Mouse (Mus musculus) kidney, adult 9 months (tissue): ENCODE results near the gene Slc22a16.
"Not testable (repeated sequence)": the region's sequence is repeated elsewhere in the genome, so short reads cannot be mapped to it uniquely, and the experiment has no call there.

Experiments
- DNase-seq: peaks from one replicate; pipeline ENCODE4 v3.0.0; 2022

Slc22a16 gene

GRCm38 (mm10) chr10:40570036-40570435 is at the start of gene Slc22a16:
Gene Slc22a16, plus strand, starts transcription at chr10:40570336.
- no peak for DNase-seq

- DNase-seq: no peak
Observed at GRCm38 (mm10) chr10:40521579-40521978, 48.6 kb upstream of the Slc22a16 start.

DNA sequence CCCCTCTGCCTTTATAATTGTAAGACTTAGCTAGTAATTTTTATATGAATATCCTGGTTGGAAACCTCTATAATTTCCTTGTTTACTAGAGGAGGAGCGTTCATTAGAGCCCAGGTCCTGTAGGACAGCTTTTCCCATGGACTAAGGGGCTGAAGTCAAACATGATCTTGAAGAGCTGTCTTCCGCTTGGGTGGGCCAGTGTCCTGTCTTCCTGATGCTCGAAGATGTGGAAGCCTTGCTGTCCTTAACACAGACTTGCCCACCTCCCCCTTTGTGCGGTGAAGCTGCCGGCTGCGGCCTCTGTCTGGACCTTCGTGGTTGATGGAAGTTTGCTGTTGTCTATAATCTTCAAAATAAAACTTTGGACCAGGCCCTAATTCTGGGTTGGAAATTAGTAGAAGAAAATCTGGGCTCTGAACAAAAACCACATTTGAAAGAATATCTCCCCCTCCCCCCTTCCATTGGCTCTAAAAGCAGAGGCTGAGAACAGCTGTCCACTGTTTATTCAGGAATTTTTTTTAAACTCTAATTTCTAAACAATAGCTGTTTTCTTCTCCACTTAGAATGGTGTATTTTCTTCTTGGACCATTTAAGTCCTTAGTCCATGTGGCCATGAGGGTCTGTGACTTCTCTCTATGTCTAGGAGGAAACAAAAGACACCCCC is 46.7 kb upstream of the Slc22a16 start:
- no peak for DNase-seq

DNA sequence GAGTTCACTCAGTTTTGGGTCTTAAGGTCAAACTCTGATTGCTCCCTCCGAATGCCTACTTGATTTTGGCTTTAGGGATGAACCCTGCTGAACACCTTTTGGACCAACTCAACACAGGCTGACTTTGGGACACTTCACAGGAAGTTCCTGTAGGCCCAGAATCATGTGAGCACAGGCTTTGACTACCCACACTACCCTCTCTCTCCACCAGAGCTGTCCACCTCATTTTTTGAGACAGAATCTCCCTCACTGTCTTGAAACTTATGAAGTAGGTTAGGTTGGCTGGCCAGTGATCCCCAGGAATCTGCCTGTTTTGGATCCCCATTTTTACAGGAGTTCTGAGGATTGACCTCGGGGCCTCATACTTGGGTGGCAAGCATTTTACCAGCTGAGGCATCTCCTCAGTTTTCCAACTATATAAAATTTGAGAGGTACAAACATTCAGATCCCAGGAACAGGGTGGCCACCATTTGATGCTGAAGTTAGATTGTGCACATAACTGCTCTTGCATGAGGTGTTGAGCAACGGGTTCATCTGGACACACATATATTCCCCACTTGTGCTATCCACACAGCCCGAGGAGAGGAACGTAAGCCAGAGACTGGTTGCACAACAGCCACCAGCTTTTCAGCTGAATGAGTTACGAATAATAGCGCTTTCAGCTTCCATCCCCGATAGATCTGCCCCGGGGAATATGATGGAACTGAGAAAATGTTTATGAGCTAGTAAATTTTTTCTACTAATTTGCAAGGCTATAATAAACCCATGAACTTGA is 45.9 kb upstream of the Slc22a16 start:
- no peak for DNase-seq

DNA sequence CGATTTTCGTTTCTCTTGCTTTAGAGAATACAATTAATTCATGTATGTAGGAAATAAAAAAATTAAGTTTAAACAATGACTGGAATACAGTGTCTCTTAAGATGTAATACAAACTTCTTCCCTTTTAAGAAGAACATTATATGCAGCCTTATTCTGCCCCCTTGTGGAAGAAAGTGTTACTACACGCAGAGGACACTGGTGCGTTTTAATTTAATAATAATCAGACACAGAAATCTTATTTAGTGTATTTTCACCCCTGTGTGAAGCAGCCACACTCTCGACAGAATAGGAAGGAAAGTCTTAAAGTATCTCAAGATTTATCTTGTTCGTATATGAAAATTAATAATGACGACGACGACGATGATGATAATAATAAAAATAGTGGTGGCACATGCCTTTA is 45.1 kb upstream of the Slc22a16 start:
- DNase-seq: peak; percentile 84

- DNase-seq: no peak
Observed at GRCm38 (mm10) chr10:40525616-40526155, 44.5 kb upstream of the Slc22a16 start.

GRCm38 (mm10) chr10:40526301-40526761 is 43.8 kb upstream of the Slc22a16 start:
- DNase-seq: no peak

DNA sequence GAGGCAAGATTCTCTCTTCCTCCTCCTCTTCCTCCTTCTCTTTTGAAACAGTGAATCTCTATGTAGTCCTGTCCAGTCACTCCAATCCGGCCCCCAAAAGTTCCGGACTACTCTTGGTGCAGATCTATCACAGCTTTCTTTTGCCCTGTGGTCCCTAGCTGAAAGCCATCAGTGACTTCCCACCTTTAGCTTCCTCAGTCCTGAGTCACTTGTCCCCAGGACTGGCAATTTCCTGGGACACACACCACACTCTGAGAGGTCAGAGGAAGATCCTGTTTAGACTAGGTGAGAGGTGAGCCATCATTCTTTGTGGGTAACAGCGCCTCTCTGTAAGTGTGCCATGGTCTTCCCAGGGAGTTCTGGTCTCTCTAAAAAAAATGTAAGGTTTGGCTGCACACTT is 43.1 kb upstream of the Slc22a16 start:
- no peak for DNase-seq

GRCm38 (mm10) chr10:40527573-40527972 is 42.6 kb upstream of the Slc22a16 start:
- DNase-seq: no peak

DNA sequence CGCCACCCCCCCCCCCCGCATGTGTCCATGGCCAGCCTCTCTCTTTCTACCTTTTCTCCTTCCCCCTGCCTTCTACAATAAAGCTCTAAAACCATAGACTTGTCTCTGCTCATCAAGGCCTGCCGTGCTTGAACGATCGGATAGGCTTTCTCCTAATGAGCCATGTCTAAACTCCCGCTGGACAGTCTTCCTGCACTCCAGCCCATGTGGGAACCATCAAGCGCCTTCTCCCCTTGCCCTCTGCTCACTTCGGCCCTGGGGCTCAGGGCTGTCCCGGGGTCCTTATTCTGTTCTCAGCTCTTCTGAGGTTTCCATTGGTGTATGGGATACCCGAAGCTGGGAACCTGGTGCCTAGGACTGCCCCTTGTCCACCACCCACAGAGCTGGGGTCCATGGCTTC is 41.5 kb upstream of the Slc22a16 start:
- no peak for DNase-seq

- peak; percentile 79 for DNase-seq
Observed at GRCm38 (mm10) chr10:40529617-40530016, 40.5 kb upstream of the Slc22a16 start.

- no peak for DNase-seq
Observed at GRCm38 (mm10) chr10:40530661-40531060, 39.5 kb upstream of the Slc22a16 start.

- peak; percentile 70 for DNase-seq
Observed at GRCm38 (mm10) chr10:40532586-40532985, 37.5 kb upstream of the Slc22a16 start.

GRCm38 (mm10) chr10:40541351-40541750 is 28.8 kb upstream of the Slc22a16 start:
- DNase-seq: no peak

- DNase-seq: no peak
Observed at GRCm38 (mm10) chr10:40549317-40549716, 20.8 kb upstream of the Slc22a16 start.

- no peak for DNase-seq
Observed at GRCm38 (mm10) chr10:40551801-40552200, 18.3 kb upstream of the Slc22a16 start.

DNA sequence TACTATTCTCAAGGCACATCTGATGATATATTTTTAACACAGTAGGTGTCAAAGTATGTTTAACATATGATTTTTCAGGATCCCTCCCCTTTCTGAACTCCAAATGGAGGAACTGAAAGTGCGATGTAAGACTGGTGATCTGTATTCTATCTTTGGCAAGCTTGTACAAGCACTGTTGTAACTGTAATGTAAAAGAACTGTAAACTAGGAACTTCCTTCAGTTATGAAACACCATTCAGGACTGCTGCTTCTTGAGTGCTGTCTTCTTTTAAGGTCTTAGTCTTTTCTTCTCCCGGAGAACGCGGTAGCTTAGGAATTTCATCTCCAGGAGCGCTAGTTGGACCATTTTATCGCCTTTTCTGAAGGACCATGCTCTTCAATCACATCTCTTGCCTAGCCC is 4.4 kb upstream of the Slc22a16 start:
- DNase-seq: not testable (repeated sequence)

GRCm38 (mm10) chr10:40575912-40576634 is 5.9 kb downstream of the Slc22a16 start:
- no peak for DNase-seq

- peak; percentile 53 for DNase-seq
Observed at GRCm38 (mm10) chr10:40583584-40584255, 13.6 kb downstream of the Slc22a16 start.

DNA sequence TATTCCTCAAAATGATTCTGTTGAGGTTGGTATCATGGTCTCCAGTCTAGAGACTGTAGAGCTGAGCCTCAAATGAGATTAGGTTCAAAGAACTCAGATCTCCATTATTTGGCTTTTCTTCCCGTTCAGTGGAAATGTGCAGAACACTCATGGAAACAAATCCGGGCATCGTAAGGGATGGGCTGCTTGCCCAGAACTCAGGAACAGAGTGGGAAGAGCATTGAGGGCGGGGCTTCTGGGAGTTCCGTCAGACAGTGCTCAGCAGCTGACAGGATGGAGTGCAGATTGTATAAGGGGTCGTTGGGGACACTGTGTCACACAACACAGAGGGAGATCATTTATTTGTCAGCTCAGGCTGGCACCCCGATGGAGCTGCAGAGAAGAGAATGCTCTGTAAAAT is 22.1 kb downstream of the Slc22a16 start:
- DNase-seq: no peak

- peak; percentile 11 for DNase-seq
Observed at GRCm38 (mm10) chr10:40597177-40597576, 27.0 kb downstream of the Slc22a16 start.

DNA sequence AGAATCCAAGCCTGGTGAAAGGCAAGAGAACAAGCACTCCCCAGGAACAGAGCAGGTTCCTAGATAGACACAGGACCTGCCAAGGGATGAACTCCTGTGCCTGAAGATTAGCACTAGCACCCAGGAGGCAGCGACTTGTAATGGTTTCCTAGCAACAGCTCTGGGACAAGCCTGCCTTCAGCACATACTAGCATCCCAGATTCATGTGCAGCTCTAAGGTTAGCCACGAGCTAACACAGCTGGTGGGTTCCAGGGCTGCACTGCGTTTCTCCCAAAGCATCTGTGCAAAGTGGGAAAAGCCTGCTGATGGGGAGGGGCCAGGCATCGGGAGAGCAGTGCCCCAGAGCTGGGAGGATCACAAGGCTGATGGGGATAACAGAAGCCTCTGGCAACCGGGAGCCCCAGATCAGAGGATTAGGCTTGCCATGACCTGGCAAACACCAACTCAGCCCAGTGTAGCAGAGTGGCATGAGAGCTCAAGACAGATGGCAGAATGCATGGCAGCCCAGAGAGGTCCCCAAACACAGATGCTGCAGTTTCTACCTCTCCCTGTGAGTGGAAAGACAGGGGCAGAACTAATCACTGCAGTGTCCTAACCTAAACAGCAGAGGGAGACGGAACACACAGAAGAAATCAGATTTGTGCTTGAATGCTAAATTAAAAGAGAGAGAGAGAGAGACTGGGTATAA is 34.7 kb downstream of the Slc22a16 start:
- peak; percentile 26 for DNase-seq
